Mouse (Mus musculus): ENCODE results near the gene Sass6. TPM values are rescaled to one million over a fixed set of nuclear protein-coding genes. Genes with fewer than 3 reads are reported as not detected.

Gene Sass6
- total RNA-seq, 1 experiment = 11.6 TPM

Other genes with a start within 250 kb of the Sass6 start
- 3.5 TPM in 2 replicates for gene Cdc14a, start 170.9 kb upstream of the Sass6 start, total RNA-seq (2012; rRNA removed)
- gene Rtca, start 86.8 kb upstream of the Sass6 start, total RNA-seq (2012; rRNA removed) = 36.4 and 50.4 TPM in 2 replicates
- 18.7 and 25.8 TPM in 2 replicates for gene Dbt, start 81.9 kb upstream of the Sass6 start, total RNA-seq (2012; rRNA removed)
- gene Lrrc39, start 32.0 kb upstream of the Sass6 start, total RNA-seq (2012; rRNA removed) = 0.62 and 0.74 TPM in 2 replicates
- 22.8 and 23.3 TPM in 2 replicates for gene Trmt13, start 19.6 kb downstream of the Sass6 start, total RNA-seq (2012; rRNA removed)
- gene Mfsd14a, start 67.7 kb downstream of the Sass6 start, total RNA-seq (2012; rRNA removed) = 117 and 142 TPM in 2 replicates
- 0.48 and 0.94 TPM in 2 replicates for gene Gm43191, start 86.3 kb downstream of the Sass6 start, total RNA-seq (2012; rRNA removed)
- 20.1 and 20.3 TPM in 2 replicates for gene Slc35a3, start 117.8 kb downstream of the Sass6 start, total RNA-seq (2012; rRNA removed)
- 5.6 and 5.7 TPM in 2 replicates for gene Agl, start 213.2 kb downstream of the Sass6 start, total RNA-seq (2012; rRNA removed)